Mouse (Mus musculus): Measurements from ENCODE around the gene Fbrs.

GRCm38 (mm10) chr7:127473705-127474104, 5.3 kb upstream of the Fbrs start:
- no peak for TF ChIP-seq HCFC1 (IDR thresholded peaks at IDR 0.05; ENCODE audit: borderline replicate concordance, insufficient read depth, low read length)
- TF ChIP-seq ZC3H11A (IDR thresholded peaks at IDR 0.05; ENCODE audit: borderline replicate concordance, low read depth, low read length) = no peak
- TF ChIP-seq CHD2 (IDR thresholded peaks at IDR 0.05; ENCODE audit: low read depth, low read length) = no peak
- no peak for TF ChIP-seq MAFK (IDR thresholded peaks at IDR 0.05; ENCODE audit: insufficient read depth, low read depth, low read length)
- no peak for TF ChIP-seq ZNF384 (IDR thresholded peaks at IDR 0.05; ENCODE audit: low read depth, low read length)
